Mouse (Mus musculus) liver, embryonic 13.5 days (tissue): ENCODE results near the gene Gm10639. TPM values are rescaled to one million over a fixed set of nuclear protein-coding genes. Genes with fewer than 3 reads are reported as not detected.
"Not testable (repeated sequence)": the region's sequence is repeated elsewhere in the genome, so short reads cannot be mapped to it uniquely, and the experiment has no call there.

Experiments used
- ATAC-seq: fragments of 200-750 bp; cut with Nextera tagmentation; 2 replicates; pipeline ENCODE4 v1.8.0; 2017; ENCODE audit warnings: low read depth, mild to moderate bottlenecking, moderate number of reproducible peaks, moderate library complexity
- DNase-seq: peaks from one replicate; pipeline ENCODE4 v3.0.0; 2022
- H3K27ac ChIP-seq: fragments of 300-500 bp; sonication (generic); 2 replicates; pipeline ENCODE4 v1.5.1; 2015; ENCODE audit warnings: moderate library complexity, mild to moderate bottlenecking, inconsistent platforms
- H3K27me3 ChIP-seq: fragments of 300-500 bp; sonication (generic); 2 replicates; pipeline ENCODE4 v1.6.1; 2015; ENCODE audit warnings: mild to moderate bottlenecking, inconsistent platforms
- H3K36me3 ChIP-seq: fragments of 300-500 bp; sonication (generic); 2 replicates; pipeline ENCODE4 v1.6.1; 2015; ENCODE audit warnings: mild to moderate bottlenecking, inconsistent platforms
- H3K4me1 ChIP-seq: fragments of 300-500 bp; sonication (generic); replicated peaks from 2 replicates; pipeline ENCODE4 v1.6.1; 2015; ENCODE audit warnings: inconsistent platforms
- H3K4me2 ChIP-seq: fragments of 300-500 bp; sonication (generic); 2 replicates; pipeline ENCODE4 v1.6.1; 2015; ENCODE audit warnings: inconsistent platforms, mild to moderate bottlenecking, moderate library complexity
- H3K4me3 ChIP-seq: fragments of 300-500 bp; sonication (generic); replicated peaks from 2 replicates; pipeline ENCODE4 v1.5.1; 2015; ENCODE audit warnings: mild to moderate bottlenecking, inconsistent platforms
- H3K9ac ChIP-seq: fragments of 300-500 bp; sonication (generic); 2 replicates; pipeline ENCODE4 v1.6.1; 2015; ENCODE audit warnings: mild to moderate bottlenecking, inconsistent platforms
- H3K9me3 ChIP-seq: fragments of 300-500 bp; sonication (generic); replicated peaks from 2 replicates; pipeline ENCODE4 v1.6.1; 2016; ENCODE audit warnings: inconsistent platforms
- WGBS: fragments of 180-500 bp; shearing (Covaris S2); methylation state at CpG from one replicate; pipeline ENCODE4 v1.1.7; 2015; ENCODE audit not compliant: insufficient replicate concordance; 5-methylcytosine and 5-hydroxymethylcytosine counted together
- polyA plus RNA-seq: library from polyadenylated mRNA; unstranded; fragments of >200 nt; fragmentation: Nextera tagmentation; extraction: Ambion mirVana; gene quantifications from 2 replicates; pipeline ENCODE4 v1.2.1, GENCODE M21; 2015

Gene Gm10639
- polyA plus RNA-seq, 1 experiment from 2014 or later: not detected

- 63% methylated on average over 3 of the region's 3 CpGs for WGBS
Observed at GRCm38 (mm10) chr9:78349141-78349540, 59.4 kb downstream of the Gm10639 start.

DNA sequence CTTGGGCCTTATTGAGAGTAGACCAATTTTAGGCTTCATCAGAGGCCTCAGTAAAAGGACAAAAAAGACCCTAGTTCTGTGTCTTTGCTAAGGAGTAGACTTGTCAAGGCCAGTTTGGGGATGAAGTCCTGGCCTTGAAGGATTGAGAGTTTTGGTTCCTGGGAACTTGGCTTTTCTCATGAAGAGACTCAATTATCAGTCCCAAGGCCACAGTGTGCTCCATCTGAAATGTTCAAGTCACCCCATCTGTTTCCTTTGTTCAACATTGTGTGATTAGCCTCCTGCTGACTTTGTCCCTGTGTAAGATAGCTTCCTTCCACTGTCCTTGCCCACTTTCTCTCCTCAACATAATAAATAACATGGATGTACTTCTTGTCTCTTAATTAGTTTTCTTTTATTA lies 60.3 kb downstream of the Gm10639 start:
- not testable (repeated sequence) for H3K9me3 ChIP-seq, H3K9ac ChIP-seq, H3K36me3 ChIP-seq, H3K4me2 ChIP-seq, H3K27ac ChIP-seq, H3K4me1 ChIP-seq, H3K4me3 ChIP-seq, H3K27me3 ChIP-seq, DNase-seq, ATAC-seq

More at GRCm38 (mm10) chr9:78349141-78349540, 59.4 kb downstream of the Gm10639 start:
- H3K4me3 ChIP-seq, H3K4me2 ChIP-seq, ATAC-seq, DNase-seq, H3K9ac ChIP-seq, H3K36me3 ChIP-seq, H3K27ac ChIP-seq, H3K4me1 ChIP-seq, H3K27me3 ChIP-seq, H3K9me3 ChIP-seq: not testable (repeated sequence)

DNA sequence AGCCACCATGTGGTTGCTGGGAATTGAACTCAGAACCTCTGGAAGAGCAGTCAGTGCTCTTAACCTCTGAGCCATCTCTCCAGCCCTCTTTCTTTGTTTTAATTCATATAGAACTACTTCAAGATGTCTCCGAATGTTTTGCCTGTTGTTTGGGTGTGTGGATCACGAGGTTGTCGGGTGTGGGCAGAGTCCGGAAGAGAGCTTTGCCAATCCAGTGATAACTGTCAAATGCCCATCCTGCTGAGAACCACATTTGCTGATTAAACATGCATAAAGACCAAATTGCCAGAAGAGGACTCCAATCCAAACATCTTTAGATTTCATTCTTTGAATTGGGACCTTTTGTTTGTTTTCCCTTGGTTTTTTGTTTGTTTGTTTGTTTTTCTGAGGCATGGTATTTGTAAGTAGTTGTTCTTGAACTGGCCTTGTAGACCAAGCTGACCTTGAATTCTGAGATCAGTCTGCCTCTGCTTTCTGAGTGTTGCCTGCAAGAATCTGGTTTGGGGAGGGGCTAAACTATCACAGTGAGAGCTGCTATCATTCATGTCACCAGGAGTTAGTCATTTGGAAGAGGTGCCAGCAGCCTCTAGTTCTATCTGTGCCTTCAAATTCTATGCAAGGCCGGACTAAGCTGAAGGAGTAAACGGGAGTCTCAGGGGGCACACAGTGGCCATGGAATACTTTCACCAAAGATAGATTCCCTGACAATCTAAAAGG lies 61.9 kb downstream of the Gm10639 start:
- 50% methylated on average over 6 of the region's 6 CpGs for WGBS
- no peak for DNase-seq
- ATAC-seq: no peak

More for the DNA sequence above, 61.9 kb downstream of the Gm10639 start:
- Histone ChIP-seq H3K27me3 (no peaks in the 10 kb centered on the region), H3K27ac (no peak overlapping the region), H3K9ac (no peak overlapping the region), H3K4me1 (no peaks in the 10 kb centered on the region), H3K4me2 (no peak overlapping the region), H3K9me3 (no peaks in the 10 kb centered on the region), H3K4me3 (no peak overlapping the region), H3K36me3 (no peaks in the 10 kb centered on the region)

Other genes with a start within 250 kb of the Gm10639 start
- gene Gcm1, start 238.0 kb upstream of the Gm10639 start, polyA plus RNA-seq: not detected in 2 replicates
- 68.7 and 72.5 TPM in 2 replicates for gene Fbxo9, start 180.9 kb upstream of the Gm10639 start, polyA plus RNA-seq
- 4.7 and 6.7 TPM in 2 replicates for gene Ick, start 180.7 kb upstream of the Gm10639 start, polyA plus RNA-seq
- 23.3 and 27.8 TPM in 2 replicates for gene Gsta4, start 107.1 kb upstream of the Gm10639 start, polyA plus RNA-seq
- gene Gsta1, start 59.3 kb upstream of the Gm10639 start, polyA plus RNA-seq: 0.17 TPM in 1 of 2 replicates, not detected in the other
- gene Gm3776, start 32.8 kb upstream of the Gm10639 start, polyA plus RNA-seq: not detected in 2 replicates
- not detected in 2 replicates for gene Omt2a, start 24.9 kb downstream of the Gm10639 start, polyA plus RNA-seq
- not detected in 2 replicates for gene Omt2b, start 37.7 kb downstream of the Gm10639 start, polyA plus RNA-seq
- 0.23 TPM in 1 of 2 replicates, not detected in the other for gene Gsta2, start 65.9 kb downstream of the Gm10639 start, polyA plus RNA-seq
- gene Dppa5a, start 78.3 kb downstream of the Gm10639 start, polyA plus RNA-seq: not detected in 2 replicates
- gene Ooep, start 88.8 kb downstream of the Gm10639 start, polyA plus RNA-seq: 0.08 and 0.12 TPM in 2 replicates
- gene Ddx43, start 105.9 kb downstream of the Gm10639 start, polyA plus RNA-seq: not detected in 2 replicates
- 1.0 TPM in 2 replicates for gene Cgas, start 153.3 kb downstream of the Gm10639 start, polyA plus RNA-seq
- gene Mto1, start 158.3 kb downstream of the Gm10639 start, polyA plus RNA-seq: 23.4 and 25.9 TPM in 2 replicates
- 0.33 and 0.64 TPM in 2 replicates for gene Gm17324, start 158.9 kb downstream of the Gm10639 start, polyA plus RNA-seq
- gene Eef1a1, start 199.2 kb downstream of the Gm10639 start, polyA plus RNA-seq: 2,607 and 2,711 TPM in 2 replicates